In genomic region chr3:102596944-102597551, GRCm38 (mm10) we compare ENCODE assay signal across 20 mouse cellular contexts.
DNase-seq lines count a peak whose midpoint lies in the region; ATAC-seq lines count a peak whose summit lies in the region.
"Had no signal": no experiment of that assay in that cellular context is flagged by ENCODE, and none has a peak within 500 bp of the region (broad histone marks: within the 10 kb centered on the region; RNA-seq: fewer than 3 reads in every experiment).

No protein-coding gene starts in this region.

- H3K27me3 ChIP-seq in kidney, embryonic 14.5 days (ENCODE audit: control insufficient read depth, insufficient read depth, low read length): no peaks in the 10 kb centered on the region
- H3K27me3 ChIP-seq in limb, embryonic 15.5 days: no peaks in the 10 kb centered on the region
- no peaks in the 10 kb centered on the region for H3K27me3 ChIP-seq in hindbrain, embryonic 14.5 days (ENCODE audit: control insufficient read depth, insufficient read depth, low read length)
- H3K27me3 ChIP-seq: forebrain, embryonic 13.5 days; midbrain, embryonic 13.5 days had no signal

- ATAC-seq in kidney, embryonic 14.5 days (ENCODE audit: low FRiP score, low TSS enrichment): peak; percentile 73
- no peak; the same call in 1 of the 2 replicates for ATAC-seq in limb, embryonic 15.5 days (ENCODE audit: insufficient number of reproducible peaks, low FRiP score, low TSS enrichment, low read depth)
- no peak for ATAC-seq in hindbrain, embryonic 14.5 days (ENCODE audit: low FRiP score)
- ATAC-seq: forebrain, embryonic 13.5 days; inflammation-experienced regulatory T-cells, adult 6 months; midbrain, embryonic 13.5 days had no signal

- 0 out of 2 replicates have a peak, but pooled peaks cover 1% of the 10 kb centered on the region for H3K4me1 ChIP-seq in kidney, embryonic 14.5 days (ENCODE audit: control insufficient read depth, insufficient read depth, low read length)
- H3K4me1 ChIP-seq in limb, embryonic 15.5 days: peaks cover 25% of the 10 kb centered on the region
- H3K4me1 ChIP-seq in hindbrain, embryonic 14.5 days (replicated peaks; ENCODE audit: control insufficient read depth, insufficient read depth, low read length): no peaks in the 10 kb centered on the region
- H3K4me1 ChIP-seq: forebrain, embryonic 13.5 days; hindbrain, embryonic 10.5 days; midbrain, embryonic 13.5 days had no signal

- no peaks in the 10 kb centered on the region for H3K36me3 ChIP-seq in kidney, embryonic 14.5 days (ENCODE audit: control insufficient read depth, insufficient read depth, low read length)
- no peaks in the 10 kb centered on the region for H3K36me3 ChIP-seq in limb, embryonic 15.5 days
- no peaks in the 10 kb centered on the region for H3K36me3 ChIP-seq in hindbrain, embryonic 14.5 days (replicated peaks; ENCODE audit: control insufficient read depth, insufficient read depth)
- H3K36me3 ChIP-seq: hindbrain, embryonic 10.5 days; midbrain, embryonic 13.5 days had no signal

- H3K9me3 ChIP-seq in kidney, embryonic 14.5 days (ENCODE audit: control insufficient read depth, low read length): no peaks in the 10 kb centered on the region
- H3K9me3 ChIP-seq in limb, embryonic 15.5 days: no peaks in the 10 kb centered on the region
- no peaks in the 10 kb centered on the region for H3K9me3 ChIP-seq in hindbrain, embryonic 14.5 days (ENCODE audit: control insufficient read depth, low read length)
- H3K9me3 ChIP-seq: forebrain, embryonic 13.5 days; hindbrain, embryonic 10.5 days; midbrain, embryonic 13.5 days had no signal

- no peak overlapping the region for H3K4me3 ChIP-seq in kidney, embryonic 14.5 days (ENCODE audit: low read length)
- H3K4me3 ChIP-seq in limb, embryonic 15.5 days: no peak overlapping the region
- no peak overlapping the region for H3K4me3 ChIP-seq in hindbrain, embryonic 14.5 days (replicated peaks; ENCODE audit: low read length)
- H3K4me3 ChIP-seq: erythroblast, embryonic 14.5 days; forebrain, embryonic 13.5 days; heart, adult 2 months; hindbrain, embryonic 10.5 days; layer of hippocampus, adult 2 months; midbrain, embryonic 13.5 days had no signal

- DNase-seq in kidney, adult 11 months: no peak
- DNase-seq in embryo, embryonic 11 days: peak; percentile 53
- DNase-seq in forelimb bud, embryonic 11.5 days (ENCODE audit: low read depth, low spot score): peak; percentile 86
- no peak for DNase-seq in liver
- DNase-seq in hindbrain, embryonic 14.5 days (ENCODE audit: low spot score): no peak
- DNase-seq: cerebellum, adult 18-20 months; gastrocnemius, postnatal 10 days; heart, adult 2 months; kidney, postnatal 10 days; layer of hippocampus, postnatal 36 days; right cerebral cortex, postnatal 25 days had no signal

- no peak overlapping the region for H3K27ac ChIP-seq in kidney, embryonic 14.5 days (ENCODE audit: low read depth, low read length)
- H3K27ac ChIP-seq in limb, embryonic 15.5 days: peak overlapping the region; percentile 43; the same call in 1 of the 2 replicates
- H3K27ac ChIP-seq in hindbrain, embryonic 14.5 days: no peak overlapping the region
- H3K27ac ChIP-seq: forebrain, embryonic 13.5 days; heart, adult 2 months; hindbrain, embryonic 10.5 days; layer of hippocampus, adult 2 months; liver, embryonic 14.5 days; midbrain, embryonic 13.5 days had no signal

- H3K9ac ChIP-seq in kidney, embryonic 14.5 days (ENCODE audit: low read depth, low read length): no peak overlapping the region
- no peak overlapping the region for H3K9ac ChIP-seq in limb, embryonic 15.5 days
- no peak overlapping the region for H3K9ac ChIP-seq in hindbrain, embryonic 14.5 days
- H3K9ac ChIP-seq: forebrain, embryonic 13.5 days; liver, embryonic 14.5 days; midbrain, embryonic 13.5 days had no signal

- no peak overlapping the region for H3K4me2 ChIP-seq in kidney, embryonic 14.5 days (replicated peaks; ENCODE audit: low read depth, low read length)
- H3K4me2 ChIP-seq in limb, embryonic 15.5 days: no peak overlapping the region
- H3K4me2 ChIP-seq in hindbrain, embryonic 14.5 days (replicated peaks): no peak overlapping the region
- H3K4me2 ChIP-seq: forebrain, embryonic 13.5 days; midbrain, embryonic 13.5 days had no signal

- 64% methylated on average over 4 of the region's 4 CpGs for WGBS in kidney, embryonic 14.5 days
- WGBS in limb, embryonic 15.5 days: 52% methylated on average over 4 of the region's 4 CpGs
- WGBS in hindbrain, embryonic 14.5 days: 84% methylated on average over 4 of the region's 4 CpGs

Comparison
In these comparisons a context has a peak if more than half of its experiments do, and no peak if none do; other contexts are left out.
1. DNase-seq: peak in embryo, embryonic 11 days (single experiment) and forelimb bud, embryonic 11.5 days (single experiment); none in kidney, adult 11 months (single experiment), liver (single experiment) and hindbrain, embryonic 14.5 days (single experiment).